Mouse (Mus musculus): ENCODE measurements around the gene Thrsp. TPM values are rescaled to one million over a fixed set of nuclear protein-coding genes. Genes with fewer than 3 reads are reported as not detected.

Gene Thrsp
- total RNA-seq, 1 experiment from 2014 or later, result not detected

DNA sequence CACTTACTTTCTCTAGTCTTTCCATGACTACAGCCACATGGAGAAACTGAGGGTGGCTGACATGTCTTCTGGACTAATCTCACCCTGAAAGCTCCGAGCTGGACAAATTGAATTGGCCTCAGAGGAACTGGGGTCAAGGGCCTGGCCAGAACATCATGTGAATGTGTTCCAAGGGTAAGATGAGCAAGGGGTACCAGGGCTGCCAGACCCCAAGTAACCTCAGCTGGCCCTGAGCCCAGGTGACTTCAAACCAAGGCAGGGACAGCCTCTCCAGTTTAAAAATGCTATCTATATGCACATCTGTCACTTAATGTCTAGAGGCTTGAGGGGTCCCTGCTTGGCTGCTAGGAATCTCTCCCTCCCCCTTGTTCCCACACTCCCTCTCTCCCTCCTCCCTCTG is 2.9 kb upstream of the Thrsp start:
- no peak for ATAC-seq (ENCODE audit: extremely low read depth, insufficient number of reproducible peaks, low FRiP score, poor library complexity, severe bottlenecking)

DNA sequence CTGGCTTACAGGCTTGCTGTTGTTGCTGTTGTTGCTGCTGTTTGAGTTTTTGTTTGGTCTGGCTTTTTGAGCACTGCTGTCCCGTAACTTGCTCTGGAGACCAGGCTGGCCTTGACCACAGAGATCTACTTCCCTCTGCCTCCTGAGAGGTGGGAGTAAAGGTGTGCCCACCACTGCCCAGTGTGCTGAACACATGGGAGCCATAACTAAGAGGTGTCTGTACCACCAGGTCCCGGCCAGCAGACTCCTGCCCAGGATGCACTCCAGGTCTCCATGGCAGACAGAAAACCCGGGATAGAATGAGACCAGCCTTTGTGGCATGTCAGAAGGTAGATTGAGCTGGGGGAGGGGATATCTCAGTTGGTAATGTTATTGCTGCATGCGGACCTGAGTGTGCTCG is 1.6 kb upstream of the Thrsp start:
- ATAC-seq (ENCODE audit: extremely low read depth, insufficient number of reproducible peaks, low FRiP score, poor library complexity, severe bottlenecking), result no peak

DNA sequence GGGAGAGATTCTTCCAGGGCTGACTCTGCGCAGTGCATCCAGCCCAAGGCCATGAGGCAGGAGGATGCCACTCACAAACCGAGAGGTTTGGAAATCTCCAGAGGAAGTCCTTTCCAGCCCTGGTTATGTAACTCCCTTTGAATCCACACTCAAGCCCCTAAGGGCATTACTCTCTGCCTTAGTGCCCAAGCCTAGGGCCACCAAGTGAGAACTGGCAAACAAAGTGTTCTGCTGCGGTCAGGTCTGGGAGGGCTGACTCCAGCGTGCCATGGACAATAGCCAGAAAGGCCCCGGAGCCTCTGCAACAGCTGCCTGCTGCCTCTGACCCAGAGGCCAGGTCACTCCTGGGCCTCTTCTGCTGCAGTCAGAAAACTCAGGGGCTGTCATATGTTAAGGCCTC is 1.2 kb upstream of the Thrsp start:
- ATAC-seq (ENCODE audit: extremely low read depth, insufficient number of reproducible peaks, low FRiP score, poor library complexity, severe bottlenecking), result no peak

DNA sequence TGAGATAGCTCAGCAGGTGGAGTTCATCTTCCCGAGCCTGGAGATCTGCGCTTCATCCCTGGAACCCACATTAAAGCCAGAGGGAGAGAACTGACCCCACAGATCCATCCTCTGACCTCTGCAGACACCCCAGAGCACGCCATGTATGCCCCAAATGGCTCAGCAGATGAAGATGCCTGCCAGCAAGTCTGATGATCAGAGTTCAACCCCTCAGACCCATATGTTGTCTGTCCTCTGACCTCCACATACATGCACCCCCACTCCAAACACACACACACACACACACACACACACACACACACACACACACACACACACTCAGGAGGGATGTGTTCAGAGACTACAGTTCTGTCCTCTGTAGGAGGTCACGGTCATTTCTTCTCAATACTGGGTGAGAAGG is 1.1 kb downstream of the Thrsp start:
- ATAC-seq (ENCODE audit: extremely low read depth, insufficient number of reproducible peaks, low FRiP score, poor library complexity, severe bottlenecking), result no peak

DNA sequence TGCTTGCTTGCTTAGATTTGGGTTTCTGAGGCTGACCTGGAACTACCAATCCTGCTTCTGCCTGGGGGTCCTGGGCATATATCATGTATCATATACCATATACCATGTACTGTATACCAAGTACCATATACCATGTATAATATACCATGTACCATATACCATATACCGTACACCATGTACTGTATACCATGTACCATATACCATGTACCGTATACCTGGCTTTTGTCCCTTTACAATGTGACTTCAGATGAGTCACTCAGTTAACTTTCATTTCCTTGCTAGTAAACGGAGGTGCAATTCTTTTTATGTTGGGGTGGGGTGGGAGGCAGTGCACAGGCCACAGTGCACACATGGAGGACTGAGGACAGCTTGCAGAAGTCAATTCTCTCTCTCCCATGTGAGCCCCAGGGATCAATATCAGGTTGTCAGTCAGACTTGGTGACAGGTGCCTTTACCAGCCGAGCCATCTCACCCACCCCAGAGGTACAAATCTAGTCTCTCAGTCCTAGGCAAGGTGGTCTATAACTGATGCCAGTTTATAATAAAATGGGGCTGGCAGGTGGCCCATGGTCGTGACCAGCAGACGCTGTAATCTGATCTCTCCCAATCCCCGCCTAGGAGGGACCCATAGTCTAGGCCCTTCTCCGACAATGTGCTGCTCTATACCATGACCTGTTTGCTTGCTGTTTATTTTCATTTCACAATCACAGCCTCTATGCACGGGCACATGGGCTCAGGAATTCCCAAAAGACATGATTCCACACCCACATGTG is 2.4 kb downstream of the Thrsp start:
- no peak for ATAC-seq (ENCODE audit: extremely low read depth, insufficient number of reproducible peaks, low FRiP score, poor library complexity, severe bottlenecking)

DNA sequence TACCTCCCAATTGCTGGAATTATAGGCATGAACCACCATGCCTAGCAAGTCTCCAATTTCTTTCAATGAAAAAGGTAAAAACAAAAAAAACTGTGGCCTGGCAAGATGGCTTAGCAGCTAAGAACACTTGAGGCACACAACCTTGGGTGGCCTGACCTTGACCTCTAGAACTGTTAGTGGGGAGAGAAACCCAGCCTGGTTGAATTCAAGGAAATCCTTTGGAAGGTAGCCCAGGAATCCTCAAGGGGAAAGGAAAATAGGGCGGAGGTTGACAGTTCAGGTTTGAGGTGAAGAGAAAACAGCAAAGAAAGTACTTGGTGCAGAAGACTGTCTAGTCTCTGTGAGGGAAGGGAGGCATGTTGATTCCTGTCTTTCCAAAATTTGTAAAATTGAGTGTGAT is 3.1 kb downstream of the Thrsp start:
- ATAC-seq (ENCODE audit: extremely low read depth, insufficient number of reproducible peaks, low FRiP score, poor library complexity, severe bottlenecking), result no peak

DNA sequence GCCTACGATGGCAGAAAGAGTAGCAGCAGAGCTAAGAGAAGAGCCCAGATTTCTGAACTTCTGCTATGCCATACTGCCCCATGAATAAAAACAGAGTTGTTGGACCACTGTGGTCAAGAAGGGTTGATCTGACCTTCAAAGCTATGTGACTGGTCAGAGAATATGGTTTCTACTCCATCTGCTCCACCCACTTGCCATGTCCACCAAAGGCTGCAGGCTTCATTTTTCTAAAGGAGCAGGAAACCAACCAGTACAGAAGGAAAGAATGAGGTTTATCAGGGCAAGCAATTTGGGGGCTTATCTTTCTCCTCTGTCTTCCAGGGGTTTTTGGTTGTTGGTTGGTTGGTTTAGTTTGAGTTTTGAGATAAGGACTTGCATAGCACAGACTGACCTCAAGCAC is 3.5 kb downstream of the Thrsp start:
- ATAC-seq (ENCODE audit: extremely low read depth, insufficient number of reproducible peaks, low FRiP score, poor library complexity, severe bottlenecking), result no peak

DNA sequence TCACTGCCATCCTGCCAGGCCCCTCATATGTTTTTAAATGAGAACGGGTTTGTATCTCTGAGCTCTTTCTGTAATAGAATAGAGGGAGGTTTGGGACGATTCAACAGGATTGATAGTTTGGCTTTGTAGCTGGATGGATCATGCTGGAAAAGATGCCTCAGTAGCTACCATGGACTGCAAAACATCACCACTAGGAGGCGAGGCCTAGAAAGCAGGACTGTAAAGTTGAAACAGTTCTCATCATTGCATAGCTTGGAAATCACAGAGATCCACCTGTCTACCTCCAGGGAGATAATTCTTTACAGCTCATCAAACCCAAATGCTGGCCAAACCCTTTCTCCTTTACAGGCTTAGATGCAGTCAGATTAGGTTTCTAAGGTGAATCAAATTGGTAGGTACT is 6.0 kb downstream of the Thrsp start:
- no peak for ATAC-seq (ENCODE audit: extremely low read depth, insufficient number of reproducible peaks, low FRiP score, poor library complexity, severe bottlenecking)

DNA sequence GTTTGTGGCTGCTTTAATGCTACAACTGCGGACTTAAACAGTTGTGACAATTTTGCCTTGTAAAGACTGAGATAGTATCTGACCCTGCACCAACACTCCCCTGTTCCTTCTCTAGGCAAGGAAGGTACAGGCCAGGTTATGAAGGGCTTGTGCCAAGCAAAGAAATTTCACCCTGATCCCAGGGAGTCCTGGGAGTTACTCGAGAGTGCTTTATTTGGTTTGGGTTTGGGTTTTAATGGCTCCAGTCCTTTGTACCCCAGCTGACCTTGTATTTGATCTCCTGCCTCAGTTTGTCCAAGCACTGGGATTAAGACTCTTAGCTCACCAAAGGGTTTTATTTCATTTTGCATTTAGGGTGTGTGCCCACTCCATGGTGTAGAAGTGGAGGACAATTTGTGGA is 6.4 kb downstream of the Thrsp start:
- ATAC-seq (ENCODE audit: extremely low read depth, insufficient number of reproducible peaks, low FRiP score, poor library complexity, severe bottlenecking), result no peak

DNA sequence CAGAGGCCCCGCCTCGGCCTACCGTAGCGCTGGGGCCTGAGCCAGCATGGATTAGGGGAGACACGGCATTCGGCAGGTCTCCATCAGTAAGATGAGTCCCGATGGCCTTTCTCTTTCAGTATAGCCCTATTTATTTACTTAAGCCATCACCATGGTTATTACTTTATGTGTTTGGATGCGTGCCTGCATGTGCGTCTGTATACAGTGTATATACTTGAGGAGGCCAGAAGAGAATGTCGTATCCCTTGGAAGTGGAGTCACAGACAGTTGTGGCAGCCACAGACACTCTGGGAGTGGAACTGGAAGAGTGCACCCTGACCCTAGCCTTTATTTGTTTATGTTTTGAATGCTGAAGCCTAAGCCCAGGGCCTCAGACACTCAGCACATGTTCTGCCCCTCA is 10.4 kb downstream of the Thrsp start:
- no peak for ATAC-seq (ENCODE audit: extremely low read depth, insufficient number of reproducible peaks, low FRiP score, poor library complexity, severe bottlenecking)

DNA sequence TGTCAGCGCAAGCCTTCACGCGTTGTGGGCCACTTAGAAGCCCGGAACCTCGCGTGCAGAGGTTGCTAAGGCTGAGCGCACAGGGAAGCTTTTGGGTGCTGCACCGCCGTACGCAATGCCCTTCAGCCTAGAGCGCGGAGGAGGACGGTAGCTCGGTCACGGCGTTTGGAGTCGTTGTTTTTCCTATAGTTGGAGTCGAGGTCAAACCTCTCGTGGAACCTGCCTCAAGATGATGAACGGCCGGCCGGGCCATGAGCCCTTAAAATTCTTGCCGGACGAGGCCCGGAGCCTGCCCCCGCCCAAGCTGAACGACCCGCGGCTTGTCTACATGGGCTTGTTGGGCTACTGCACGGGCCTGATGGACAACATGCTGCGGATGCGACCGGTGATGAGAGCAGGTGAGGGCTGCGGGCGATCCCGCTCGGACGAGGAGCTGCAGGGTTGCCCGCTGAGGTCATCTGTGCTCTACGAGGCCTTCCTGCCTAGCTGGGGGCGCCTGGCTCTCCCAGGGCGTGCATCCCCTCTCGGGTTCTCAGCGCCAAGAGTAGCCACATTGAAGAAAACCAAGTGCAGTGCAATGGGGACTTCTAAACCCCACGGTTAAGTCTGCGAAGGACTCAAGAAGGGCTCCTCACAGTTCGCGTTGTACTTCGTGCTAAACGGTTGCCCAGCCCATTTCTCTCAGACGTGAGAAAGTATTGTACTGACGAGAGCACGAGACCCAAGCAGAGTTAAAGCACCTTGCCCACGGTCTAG is 17.4 kb downstream of the Thrsp start, which contains the start of gene Ndufc2:
Gene Ndufc2, plus strand, starts transcription at position 44 of the 756 bp plus-strand sequence.
- peak; percentile 91 for ATAC-seq (ENCODE audit: extremely low read depth, insufficient number of reproducible peaks, low FRiP score, poor library complexity, severe bottlenecking)

DNA sequence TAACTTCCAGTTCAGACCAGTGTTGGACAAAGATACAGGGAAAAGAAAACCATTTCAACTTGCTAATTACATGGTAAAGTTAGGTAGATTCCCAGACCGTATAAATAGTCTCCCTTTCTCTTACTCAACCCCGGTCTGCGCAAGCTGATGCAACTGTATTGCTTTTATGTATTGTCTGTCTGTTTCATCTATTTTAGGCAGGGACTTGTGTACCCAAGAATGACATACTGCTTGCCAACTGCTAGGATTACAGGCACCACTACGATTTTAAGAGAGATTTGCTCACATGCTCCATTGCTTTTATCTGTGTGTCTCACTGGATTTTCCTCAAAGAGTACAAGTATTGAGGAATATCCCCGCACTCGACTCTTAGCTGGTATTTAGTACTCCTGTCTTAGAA is 18.6 kb downstream of the Thrsp start:
- ATAC-seq (ENCODE audit: extremely low read depth, insufficient number of reproducible peaks, low FRiP score, poor library complexity, severe bottlenecking), result no peak

DNA sequence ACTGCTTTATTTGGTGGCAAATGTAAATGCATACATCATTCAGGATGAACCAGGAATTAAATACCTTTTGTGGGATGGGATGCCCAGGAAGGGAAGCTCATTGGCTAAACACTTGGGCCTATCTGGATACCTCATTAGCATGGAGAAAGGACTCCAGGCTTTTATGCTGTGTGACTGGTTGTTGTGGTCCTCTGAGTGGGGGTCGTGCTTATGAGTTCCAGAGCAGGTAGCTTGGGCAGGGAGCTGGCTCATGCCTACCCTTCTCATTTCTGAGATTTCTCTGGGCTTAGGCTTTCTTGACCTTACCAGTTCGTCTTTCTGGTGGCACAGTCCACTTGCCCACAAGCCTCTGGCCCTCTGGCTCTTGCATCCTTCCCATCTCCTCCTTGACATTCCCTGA is 23.2 kb downstream of the Thrsp start:
- no peak for ATAC-seq (ENCODE audit: extremely low read depth, insufficient number of reproducible peaks, low FRiP score, poor library complexity, severe bottlenecking)

DNA sequence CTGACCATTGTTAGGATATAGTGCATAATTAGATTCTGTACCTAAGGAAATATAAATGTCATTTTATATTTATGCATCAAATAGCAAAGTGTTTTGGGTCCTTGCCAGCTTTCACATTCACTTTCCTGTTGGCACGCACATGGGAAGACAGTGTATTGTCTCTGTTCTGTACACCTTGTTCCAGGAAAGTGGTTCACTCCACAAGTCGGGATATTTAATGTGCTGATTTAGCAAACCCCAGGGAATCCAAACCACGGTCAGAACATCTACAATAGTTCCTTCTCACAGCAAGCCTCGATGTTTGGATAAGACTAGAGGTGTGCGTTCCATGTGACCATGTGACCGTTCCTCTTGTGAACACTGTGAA is 25.5 kb downstream of the Thrsp start:
- no peak for ATAC-seq (ENCODE audit: extremely low read depth, insufficient number of reproducible peaks, low FRiP score, poor library complexity, severe bottlenecking)

DNA sequence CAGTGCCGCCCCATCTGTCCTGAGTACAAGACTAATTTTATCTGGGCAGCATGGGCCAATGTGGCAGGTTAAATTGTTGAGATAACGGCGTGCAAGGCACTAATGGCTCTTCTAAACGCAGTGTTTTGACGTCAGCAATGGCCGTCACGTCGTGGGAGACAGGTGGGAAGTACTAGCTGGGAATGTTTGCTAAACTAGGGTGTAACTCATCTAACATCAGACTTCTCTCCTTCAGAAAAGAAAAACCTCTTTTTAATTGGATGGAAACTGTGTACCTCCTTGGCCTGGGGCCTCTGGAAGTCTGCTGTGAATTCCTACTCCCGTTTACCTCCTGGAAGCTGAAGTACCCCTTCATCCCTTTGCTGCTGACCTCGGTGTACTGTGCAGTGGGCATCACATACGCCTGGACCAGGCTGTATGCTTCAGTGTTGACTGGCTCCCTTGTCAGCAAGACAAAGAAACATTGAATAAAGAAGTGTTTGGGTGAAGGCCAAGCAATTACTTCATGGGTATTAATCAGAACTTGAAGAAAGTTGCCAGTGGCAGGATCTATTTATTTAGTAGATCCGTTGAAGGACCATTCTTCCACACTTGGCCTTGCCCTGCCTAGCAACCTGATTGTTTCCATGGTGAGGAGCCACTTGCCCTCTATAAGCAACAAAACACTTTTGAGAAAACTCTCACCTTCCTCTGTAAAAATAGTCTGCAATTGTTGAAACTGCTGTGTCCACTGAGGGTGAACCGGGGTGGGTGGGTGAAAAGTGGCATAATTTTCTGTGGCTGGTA is 26.0 kb downstream of the Thrsp start:
- no peak for ATAC-seq (ENCODE audit: extremely low read depth, insufficient number of reproducible peaks, low FRiP score, poor library complexity, severe bottlenecking)

DNA sequence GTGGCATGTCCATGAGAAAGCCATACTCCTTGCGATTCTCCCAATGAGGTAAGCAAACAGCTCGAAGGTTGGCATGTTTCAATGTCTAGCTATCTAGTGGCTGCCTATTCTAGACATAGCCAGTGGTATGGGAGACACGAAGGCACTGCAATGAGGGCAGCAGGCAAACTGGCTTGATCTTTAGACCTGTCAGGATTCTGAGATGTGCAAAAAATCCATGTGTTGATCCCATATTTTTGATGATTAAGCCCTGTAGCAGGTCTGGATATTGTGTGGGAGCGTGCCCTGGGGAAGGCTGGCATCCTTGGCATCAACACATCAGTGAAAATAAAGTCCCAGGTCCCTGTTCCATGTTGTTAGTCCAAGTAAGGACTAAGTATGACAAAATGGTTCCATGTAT is 29.0 kb downstream of the Thrsp start:
- no peak for ATAC-seq (ENCODE audit: extremely low read depth, insufficient number of reproducible peaks, low FRiP score, poor library complexity, severe bottlenecking)

DNA sequence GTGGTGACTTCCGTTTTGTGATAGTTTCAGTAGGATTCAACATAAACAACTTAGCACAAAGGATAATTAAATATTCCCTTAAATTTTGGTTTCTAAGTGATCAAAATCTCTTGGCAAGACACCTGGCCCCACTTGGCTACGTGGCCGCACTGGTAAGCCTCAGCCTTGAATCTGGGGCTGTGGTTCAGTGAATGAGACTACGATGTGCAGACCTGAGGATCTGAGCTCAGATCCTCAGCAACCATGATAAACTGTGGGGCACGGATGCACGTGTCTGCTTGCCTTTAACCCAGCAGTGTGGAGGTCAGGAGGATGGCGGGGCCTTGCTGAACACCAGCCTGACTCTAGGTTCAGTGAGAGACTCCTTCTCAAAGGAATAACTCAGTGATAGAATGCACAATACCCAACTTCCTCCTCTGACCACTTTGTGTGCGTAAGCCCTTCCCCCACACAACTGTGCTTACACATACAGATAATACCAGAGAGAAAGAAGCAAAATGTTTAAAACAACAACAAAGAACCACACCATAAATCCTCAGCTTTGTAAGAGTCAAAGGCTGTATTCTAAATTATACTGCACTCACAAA is 29.9 kb downstream of the Thrsp start:
- ATAC-seq (ENCODE audit: extremely low read depth, insufficient number of reproducible peaks, low FRiP score, poor library complexity, severe bottlenecking), result no peak

DNA sequence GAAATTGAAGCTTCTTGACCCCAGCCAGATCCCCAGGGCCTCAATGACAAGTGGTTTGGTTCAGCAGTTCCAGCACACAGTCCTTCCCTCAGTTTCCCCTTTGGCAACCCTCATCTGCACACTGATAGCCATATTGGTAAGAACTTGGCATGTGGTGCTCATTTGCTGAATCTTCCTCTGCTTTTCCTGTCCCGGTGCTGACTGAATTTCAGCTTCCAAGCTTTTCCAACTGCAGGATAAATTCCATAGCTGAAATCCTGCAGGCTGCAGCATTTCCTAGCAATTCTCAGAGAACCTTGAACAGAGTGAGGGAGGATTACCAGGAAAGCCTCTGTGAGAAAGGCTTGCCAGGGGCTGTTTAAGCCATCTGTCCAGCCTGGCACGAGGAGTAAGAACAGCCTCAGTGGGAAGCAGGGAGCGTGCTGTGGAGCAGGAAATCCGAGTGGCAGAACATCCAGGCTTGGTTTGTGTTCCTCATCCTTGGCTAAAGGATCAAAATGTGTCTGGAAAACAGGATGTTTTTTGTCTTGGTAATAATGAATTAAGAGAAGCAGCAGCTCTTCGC is 30.6 kb downstream of the Thrsp start:
- no peak for ATAC-seq (ENCODE audit: extremely low read depth, insufficient number of reproducible peaks, low FRiP score, poor library complexity, severe bottlenecking)

DNA sequence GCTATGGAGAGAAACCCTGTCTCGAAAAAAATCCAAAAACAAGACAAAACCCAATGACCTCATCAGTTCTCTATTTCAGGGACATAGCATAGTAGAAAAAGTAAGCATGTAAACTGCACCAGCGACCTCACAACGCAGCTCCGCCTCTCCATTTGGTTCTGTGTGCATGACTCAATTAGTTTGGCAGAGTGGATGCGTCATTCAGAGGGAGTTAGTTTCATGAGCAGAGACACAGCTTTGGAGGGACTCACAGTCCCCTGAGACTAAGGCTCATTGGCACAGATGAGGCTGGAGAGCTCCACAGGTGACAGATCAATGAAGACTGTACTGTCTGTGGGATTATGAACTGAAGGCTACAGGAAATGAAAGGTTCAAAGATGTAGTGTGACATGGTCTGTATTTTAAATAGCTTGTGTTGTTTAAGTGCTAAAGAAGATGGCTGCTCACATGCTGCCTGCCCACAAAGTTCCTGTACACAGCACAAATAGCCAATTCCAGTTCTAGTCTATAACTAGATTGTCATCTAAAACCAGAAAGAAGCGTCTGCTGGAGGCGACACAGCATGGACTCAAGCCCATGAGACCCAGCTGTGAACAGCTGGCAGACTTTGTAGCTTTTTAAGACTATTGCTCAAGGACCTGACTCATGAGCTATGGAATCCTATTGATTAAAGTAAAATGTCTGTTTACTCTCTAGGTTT is 31.3 kb downstream of the Thrsp start:
- ATAC-seq (ENCODE audit: extremely low read depth, insufficient number of reproducible peaks, low FRiP score, poor library complexity, severe bottlenecking), result no peak
